Mouse (Mus musculus) right cerebral cortex, adult 18-20 months (tissue): ENCODE measurements around the gene Bicdl1.
"Not testable (repeated sequence)": the region's sequence is repeated elsewhere in the genome, so short reads cannot be mapped to it uniquely, and the experiment has no call there.

Source experiments
- DNase-seq: peaks from one replicate; pipeline ENCODE4 v3.0.0; 2022; ENCODE audit warnings: mixed read lengths

Bicdl1 gene

DNA sequence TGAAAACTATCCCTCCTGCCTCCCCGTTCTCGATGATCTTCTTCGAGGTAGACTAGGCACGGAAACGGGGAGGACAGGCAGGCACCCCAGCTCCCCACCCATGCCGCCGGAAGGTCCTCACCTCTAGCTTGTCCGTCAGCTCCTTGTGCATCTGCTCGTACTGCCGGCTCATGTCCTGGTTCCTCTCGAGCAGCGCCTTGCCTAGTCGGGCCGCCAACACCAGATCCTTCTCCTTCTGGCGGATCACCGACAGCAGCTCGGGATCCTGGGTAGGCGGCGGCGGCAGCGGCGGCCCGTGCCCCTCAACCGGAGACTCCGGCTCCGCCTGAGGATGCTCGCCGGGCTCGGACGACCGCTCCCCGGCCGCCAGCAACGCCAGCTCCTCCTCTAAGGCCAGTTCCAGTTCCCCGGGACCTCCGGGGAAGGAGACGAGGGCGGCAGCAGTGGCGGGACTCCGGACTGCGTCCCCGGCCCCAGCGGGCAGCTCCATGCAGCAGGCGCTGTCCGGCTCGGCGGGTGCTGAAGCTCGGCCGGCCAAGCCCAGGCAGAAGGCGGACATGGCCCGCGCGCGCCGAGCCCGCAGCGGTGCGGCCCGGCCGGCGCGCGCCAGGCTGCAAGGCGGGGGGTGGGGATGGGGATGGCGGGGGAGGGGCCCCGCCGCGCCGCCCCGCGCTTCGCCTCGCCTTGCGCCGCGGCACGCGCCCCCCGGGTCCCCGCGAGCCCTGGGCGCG lies at the start of gene Bicdl1:
Gene Bicdl1, minus strand, starts transcription at position 621 of the 731 bp plus-strand sequence.
- peak; percentile 46 for DNase-seq

DNA sequence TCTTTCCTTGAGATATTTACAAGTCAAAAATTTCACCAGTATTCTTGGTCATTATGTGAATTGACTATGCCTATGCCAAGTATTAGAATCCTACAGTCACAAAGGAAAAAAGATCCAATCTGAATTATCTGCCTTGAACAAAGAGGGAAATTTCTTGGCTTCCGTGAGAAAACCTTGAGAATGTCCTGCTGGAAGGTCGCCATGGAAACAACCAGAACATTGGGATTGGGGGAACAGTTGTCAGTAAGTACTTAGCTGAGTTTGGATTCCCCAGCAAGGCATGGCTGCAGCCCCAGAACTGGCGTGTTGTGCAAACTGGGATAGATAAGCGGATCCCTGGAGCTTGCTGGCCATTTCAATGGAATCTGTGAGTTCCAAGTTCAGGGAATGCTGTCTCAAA lies 45.5 kb upstream of the Bicdl1 start:
- DNase-seq, result no peak

DNA sequence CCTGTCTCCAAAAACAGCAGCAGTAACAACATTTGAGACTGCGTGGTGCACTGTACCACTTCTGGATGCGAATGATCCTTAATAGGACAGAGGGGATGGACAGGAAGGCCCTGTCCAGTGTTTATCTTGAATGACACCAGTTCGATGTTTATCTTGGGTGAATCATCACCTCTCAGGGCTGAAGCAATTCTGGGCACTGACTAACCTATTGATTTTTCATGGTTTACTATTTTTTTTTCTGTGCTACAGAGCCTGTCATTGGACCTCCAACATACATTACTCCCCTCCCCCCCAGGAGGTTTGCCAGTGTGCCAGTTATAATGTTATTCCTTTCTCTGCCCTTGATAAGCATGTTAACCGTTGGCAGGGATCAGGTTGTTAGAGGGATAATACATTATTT lies 43.9 kb upstream of the Bicdl1 start:
- no peak for DNase-seq

DNA sequence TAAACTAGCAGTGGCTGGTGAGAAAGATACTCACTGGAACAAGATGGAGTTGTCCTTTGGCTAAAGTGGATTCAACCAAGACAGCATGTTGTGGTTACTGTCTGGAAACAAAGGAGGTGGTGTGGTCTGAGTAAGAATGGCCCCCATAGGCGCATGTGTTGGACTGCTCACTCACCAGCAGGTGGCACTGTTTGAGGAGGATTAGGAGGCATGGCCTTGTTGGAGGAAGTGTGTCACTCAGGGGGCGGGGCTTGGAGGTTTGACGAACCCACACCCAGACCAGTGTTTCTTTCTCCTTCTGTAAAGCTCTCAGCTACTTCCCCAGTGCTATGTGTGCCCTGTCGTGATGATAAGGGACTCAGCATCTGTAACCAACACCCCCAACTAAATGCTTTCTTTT lies 38.6 kb upstream of the Bicdl1 start:
- DNase-seq, result no peak

DNA sequence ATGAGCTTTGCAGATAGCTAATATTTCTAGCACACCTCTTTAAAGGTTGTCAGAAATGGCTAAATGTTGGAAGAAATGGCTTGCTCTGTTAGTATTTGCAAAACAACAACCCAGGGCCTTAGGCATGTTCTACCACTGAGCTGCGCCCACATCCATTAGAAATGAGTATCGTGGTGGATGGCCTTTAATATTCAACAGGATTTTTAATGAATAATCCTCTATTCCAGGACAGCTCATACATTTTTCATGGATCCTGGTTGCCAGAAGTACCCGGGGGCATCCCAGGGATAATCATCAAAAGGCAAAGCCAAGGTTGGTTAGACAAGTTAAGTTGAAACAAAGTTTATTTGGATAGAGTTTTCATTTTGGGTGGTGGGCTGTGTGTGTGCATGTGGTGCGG lies 37.7 kb upstream of the Bicdl1 start:
- no peak for DNase-seq

DNA sequence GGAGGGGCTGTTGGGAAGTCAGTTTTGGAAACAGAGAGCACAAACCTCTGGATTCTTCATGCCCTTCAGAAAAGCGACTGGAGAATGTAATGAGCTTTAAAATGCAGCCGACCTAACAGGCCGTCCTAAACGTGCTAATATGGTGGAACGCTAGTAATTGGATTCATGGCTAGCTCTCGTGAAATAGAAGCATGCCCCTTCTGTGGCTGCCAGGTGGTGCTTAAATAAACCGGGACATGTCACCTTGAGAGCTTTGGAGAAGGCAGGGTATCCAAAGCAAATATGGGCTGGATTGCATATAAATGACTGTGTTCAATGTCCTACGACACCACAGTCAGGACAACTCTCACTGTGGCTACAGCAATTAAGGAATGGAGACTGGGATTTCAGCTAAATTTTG lies 35.4 kb upstream of the Bicdl1 start:
- no peak for DNase-seq

DNA sequence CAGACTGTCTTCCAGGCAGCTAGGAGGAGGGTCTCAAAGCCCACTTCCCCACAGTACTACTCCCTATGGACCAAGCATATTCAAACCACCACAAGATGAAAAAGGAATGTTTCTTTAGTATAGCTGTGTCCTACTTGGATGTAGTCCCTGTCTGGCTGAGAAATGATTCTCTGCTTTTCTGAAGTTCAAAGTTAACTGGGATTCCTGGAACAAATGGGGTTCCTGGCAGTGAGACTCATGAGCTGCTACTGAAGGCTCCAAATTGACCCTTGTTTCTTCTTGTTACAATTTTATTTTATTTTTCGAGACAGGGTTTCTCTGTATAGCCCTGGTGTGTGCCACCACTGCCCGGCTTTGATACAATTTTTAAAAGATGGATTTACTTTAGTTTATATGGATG lies 32.6 kb upstream of the Bicdl1 start:
- no peak for DNase-seq

DNA sequence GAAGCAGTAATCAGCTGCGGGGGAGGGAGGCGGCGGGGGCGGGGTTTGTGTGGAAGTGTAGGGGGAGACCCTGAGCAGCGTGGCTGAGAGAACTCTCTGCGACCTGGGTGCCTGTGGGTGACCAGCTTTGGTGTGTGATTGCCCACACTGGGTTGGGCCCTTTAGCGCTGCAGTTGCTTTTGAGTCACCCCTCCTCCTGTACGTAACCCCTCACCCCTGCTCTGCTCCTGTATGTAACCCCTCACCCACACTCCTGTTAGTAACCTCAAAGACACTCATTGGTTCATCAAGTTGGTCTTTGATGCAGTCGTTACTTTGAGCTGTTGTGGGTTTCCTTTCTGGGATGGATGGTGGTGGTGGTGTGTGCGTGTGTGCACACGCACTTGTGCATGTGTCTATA lies 29.5 kb upstream of the Bicdl1 start:
- DNase-seq, result no peak

DNA sequence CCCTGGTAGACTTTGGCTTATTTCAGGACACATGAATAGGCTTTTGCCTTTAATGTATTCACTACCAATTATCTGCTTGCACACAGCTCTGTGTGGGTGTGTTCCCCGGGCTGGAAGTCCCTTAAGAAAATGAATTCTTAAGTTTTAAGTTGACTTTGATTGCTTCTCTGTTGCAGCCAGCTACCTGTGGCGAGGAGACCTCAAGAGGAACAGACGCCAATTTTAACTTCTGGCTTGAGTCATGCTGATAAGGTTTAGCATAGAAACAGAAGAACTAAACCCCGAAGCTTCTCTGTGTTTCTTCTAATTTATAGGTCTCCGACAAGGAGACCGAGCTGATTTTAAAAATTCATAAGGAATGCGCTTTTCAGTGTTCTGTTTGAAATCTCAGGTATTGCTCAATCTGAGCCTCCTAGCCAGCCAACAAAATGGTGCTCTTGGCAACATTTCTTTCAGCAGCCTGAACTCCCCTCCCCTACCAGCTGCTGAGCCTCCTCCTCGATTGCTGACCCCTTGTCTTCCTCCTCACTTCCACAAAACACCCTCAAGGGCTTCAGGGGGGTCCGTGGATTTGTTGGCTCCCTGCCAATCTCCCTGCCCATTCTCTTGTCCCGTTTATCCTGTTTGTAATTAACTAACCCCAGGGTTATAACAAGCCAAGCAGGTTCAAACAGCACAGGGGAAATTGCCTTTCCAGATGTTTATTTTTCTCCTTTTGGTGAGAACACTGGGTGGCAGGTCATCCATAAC lies 27.2 kb upstream of the Bicdl1 start:
- no peak for DNase-seq

DNA sequence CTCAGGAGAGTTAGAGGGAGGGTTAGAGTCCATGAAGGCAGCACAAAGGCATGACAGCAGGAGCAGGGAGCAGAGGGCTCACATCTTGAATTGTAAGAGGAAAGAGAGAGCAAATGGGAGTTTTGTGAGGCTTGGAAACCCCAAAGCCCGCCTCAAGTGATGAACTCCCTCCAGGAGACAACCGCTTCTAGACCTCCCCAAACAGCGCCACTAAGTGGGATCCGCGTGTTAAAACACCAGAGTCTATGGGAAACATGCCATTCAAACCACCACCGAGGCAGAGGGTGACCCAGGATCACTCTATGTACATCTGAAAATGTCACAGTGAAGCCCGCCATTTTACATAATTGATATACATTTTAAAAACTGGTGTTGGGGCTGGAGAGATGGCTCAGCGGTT lies 26.1 kb upstream of the Bicdl1 start:
- no peak for DNase-seq

DNA sequence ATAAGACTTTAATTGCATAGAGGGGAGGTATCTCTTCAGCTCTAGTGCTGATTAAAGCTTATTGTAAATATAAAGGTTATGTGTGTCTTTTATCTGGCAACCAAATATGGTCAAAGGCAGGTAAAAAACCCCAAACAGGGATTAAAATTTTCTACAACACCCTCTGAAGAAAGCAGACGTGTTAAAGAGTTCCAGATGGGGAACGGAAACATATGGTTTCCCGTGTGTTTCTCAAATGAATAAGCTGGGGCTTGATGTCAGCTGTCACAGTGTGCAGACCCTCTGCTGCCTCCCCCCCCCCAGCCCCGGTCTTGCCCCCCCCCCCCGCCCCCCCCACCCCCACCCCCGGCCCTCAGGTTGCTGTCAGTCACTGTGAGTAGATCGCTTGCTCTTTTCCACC lies 24.1 kb upstream of the Bicdl1 start:
- no peak for DNase-seq

DNA sequence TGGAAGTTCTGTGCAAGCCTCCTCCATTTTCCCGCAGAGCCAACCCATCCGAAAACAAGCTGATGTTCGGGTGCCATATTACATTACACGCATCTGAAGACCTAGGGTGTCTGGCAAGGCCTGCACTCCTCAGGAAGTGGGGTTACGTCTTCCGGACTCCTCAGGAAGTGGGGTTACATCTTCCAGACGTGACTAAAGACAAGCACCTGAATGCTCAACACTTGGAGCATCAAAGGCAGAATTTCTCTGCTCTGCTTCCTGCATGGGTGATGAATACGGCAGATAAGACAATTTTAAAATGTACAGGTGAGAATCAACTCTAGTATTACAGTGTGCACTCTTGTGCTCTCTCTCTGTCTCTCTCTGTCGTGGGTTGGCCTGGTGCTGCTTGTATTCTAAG lies 23.4 kb upstream of the Bicdl1 start:
- no peak for DNase-seq

DNA sequence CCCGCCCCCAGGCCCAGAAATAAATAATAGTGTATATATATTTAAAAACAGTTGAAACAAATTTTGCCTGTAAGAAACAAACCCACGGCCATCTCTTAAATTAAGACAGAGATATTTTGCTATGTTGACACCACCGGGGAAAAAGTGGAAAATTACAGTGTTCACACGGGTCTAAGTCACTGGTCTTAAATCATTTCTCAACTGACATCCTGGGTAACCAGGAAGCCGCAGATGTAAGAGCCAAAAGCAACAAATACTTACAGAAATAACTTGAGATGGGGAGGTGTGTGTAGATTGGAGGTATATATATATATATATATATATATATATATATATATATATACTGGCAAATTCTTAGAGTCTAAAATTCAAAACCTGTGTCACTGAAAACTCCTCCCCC lies 21.5 kb upstream of the Bicdl1 start:
- no peak for DNase-seq

DNA sequence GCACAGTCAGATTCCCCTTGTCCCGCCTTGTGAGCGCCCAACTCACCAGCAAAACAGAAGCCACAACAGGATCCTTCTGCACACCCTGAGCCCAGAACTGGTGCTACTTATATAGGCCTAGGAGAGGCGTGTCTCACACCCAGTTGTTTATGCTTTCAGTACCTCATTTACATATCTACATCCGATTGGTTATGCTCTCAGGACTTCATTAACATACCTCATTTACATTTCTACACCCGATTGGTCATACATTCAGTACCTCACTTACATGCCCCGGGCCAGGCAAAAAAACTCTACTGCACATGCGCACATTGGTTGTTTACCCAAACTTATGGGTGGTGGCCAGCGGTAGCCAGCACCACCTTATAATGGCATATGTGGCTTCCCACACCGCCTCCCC lies 20.5 kb upstream of the Bicdl1 start:
- not testable (repeated sequence) for DNase-seq

DNA sequence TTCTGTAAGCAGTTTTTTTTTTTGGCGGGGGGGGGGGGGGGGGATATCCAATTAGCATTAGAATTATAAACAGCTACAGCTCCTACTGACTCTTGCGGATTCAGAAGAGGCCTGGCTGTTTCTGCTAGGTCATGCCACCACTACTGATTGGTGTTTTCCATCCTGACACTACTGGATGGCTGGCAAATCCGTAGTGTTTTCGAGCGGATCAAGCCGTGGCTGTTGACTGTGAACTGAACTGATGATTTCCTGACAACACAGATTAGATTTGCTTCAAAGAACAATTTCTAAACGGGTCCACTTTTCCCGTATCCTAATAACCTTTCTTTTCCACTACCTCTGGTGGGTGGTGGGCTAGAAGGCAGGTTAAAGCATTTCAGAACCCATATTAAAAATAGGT lies 16.9 kb upstream of the Bicdl1 start:
- no peak for DNase-seq

DNA sequence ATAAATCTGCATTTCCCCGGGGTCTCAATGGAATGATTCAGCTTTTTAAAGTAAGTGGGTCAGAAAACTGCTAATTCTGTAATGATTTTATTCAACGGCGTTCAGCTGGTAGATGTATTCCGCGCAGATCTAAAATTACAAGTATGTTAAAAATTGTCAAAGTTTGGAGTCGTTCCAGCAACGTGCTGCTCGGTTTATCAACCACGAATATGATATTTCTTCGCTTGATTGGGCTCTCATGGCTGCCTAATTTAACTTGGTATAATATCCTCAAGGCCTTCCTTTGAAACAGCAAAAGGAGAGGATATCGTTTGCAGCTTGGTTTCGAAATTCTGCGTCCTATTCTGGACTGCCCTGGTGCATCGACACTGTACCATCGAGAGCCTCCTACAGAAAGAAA lies 13.9 kb upstream of the Bicdl1 start:
- no peak for DNase-seq

DNA sequence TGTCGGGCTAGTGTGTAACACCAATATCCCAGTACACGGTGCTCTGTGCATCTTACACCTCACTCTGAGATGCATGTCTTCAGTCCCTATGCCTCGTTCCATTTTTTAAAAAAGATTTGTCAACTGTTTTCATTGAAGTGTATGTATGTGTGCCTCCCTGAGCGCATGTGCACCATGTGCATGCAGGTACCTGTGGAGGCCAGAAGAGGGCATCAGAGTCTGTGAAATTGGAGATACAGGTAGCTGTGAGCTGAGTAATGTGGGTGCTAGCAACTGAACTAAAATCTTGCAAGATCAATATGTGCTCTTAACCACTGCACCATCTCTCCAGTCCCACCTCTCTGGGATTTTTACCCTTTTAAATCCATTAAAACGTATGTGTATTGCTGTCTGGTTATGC lies 6.6 kb upstream of the Bicdl1 start:
- no peak for DNase-seq

DNA sequence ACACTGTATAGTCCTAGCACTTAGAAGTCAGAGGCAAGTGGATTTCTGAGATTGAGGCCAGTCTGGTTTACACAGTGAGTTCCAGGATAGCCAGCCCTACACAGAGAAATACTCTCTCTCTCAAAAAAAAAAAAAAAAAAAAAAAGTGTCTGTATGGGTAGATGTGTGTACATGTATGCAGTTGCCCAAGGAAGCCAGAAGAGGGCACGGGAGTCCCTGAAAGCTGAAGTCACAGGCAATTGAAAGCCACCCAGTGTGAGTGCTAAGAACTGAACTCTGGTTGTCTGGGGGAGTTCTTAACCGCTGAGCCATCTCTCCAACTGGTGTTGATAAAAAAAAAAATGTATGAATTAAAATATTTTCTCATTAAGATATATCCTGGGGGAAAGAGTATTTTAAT lies 3.1 kb upstream of the Bicdl1 start:
- no peak for DNase-seq

DNA sequence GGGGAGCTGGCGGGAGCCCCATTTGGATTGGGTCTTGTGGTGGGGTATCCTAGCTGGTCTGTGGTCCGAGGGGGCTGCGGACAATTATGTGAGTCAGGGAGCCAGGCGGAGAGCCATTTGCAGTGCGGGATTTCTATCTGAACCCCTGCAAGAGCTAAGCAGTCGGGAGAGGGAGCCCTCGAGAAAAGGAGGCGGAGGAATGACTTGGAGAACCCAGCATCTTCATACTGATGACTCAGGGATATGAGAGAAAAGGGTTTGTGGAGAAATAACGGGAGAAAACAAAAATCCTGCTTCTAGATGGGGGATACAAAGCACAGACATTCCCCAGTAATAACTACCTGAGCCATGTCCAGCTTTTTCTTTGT lies 1.4 kb upstream of the Bicdl1 start:
- no peak for DNase-seq

DNA sequence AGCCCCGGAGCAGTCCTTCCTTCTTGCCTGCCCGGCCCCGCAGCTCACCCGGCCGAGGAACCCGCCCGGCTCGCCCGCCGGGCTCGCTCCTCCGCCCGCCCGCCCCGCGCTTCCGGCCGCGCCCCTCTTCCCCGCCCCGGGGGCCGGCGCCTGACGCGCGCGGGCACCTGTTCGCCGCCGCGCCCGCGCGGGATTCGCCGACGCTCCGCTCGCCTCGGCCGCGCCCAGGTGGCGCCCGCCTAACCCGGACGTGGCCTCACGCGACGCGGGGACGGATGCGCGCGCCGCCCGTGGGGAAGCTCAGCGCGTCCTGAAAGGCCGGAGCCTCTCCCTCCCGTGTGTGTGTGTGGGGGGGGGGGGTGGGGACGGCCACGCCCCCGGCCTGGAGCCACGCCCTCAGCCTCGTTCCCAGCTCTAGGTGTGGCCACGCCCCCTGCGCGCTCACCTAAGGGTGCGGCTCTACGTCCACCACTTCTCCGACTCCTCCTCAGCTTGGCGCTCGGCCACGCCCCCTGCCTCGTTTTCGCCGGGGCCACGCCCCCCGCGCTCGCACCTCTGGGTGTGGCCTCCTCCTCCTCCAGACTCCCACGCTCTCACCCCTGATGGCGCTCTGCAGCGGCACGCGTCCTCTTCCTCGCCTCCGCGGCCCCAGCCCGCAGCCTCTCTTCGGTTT lies 891 bp upstream of the Bicdl1 start:
- DNase-seq, result peak; percentile 98

DNA sequence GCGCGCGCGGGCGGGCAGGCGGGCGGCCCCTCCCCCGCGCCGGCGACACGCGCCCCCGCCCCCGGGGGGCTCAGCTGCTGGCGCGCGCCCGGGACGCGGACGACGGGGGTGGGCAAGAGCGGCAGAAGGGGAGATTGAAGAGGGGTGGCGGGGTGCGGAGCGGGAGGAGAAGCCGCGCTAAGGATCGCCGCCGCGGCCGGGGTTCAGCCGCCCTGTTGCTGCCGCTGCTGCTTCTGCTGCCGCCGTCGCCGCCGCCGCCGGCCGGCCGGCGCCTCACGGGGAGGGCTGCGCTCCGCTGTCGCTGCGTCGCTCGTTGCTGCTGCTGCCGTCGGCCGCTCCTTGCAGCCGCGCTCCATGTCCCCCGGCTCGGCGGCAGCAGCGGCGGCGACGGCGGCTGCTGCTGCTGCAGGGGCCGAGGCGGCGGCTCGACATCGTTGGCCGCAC lies 333 bp upstream of the Bicdl1 start:
- peak; percentile 21 for DNase-seq

DNA sequence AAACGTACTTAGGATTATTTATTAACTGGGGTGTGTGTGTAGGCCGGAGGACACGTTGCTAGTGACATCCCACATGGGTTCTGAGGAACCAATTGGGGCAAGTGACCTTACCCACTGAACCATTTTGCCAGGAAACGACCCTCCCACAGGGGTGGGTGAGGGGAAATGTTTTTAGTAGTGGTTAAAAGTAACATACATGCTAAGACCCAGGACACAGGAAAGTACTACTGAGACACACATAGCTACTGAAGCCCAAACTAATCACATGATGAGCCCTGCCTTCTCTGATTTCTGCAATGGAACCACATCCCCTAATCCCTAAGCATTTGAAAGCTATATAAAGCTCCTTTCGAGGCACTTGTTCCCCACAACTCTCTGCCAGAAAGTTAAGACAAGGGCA lies 1.1 kb downstream of the Bicdl1 start:
- no peak for DNase-seq

DNA sequence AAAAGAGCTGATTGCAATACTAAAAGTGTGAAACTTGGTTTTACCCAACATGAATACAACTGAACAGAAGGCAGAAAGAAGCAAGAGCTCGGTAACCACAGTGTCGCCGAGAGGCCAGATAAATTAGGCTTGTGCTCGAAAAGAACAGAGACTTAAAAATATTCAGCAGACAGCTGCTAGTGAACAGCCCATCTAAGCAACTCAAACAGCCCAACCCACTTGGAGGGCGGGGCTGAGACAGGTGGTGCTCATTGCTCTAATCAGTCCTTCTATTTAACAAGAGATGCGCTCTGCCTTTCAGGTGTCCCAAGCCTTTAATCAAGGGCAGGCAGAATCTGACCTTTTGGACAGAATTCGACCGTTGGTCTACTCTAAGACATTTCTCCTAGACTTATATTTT lies 4.8 kb downstream of the Bicdl1 start:
- DNase-seq, result peak; percentile 29

DNA sequence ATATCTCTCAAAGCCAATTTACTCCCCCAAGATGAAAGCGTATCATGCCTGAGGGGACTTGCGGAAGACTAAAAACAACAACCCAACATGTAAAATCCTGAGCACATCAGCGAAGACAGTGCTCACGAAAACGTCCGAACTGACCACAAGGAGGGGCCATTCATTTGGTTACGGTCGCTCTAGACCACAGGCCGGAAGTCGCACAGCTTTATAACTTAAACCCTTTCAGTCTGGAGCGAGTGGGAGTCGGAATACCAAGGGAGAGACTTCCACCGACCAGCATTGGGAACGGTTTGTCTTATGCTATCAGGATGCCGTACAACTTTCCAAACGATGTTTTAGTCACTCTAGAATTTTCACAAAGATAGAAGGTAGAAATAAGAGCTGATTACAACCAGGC lies 5.4 kb downstream of the Bicdl1 start:
- no peak for DNase-seq
